Mouse (Mus musculus): ENCODE results near the gene Mecom.

Gene Mecom

DNA sequence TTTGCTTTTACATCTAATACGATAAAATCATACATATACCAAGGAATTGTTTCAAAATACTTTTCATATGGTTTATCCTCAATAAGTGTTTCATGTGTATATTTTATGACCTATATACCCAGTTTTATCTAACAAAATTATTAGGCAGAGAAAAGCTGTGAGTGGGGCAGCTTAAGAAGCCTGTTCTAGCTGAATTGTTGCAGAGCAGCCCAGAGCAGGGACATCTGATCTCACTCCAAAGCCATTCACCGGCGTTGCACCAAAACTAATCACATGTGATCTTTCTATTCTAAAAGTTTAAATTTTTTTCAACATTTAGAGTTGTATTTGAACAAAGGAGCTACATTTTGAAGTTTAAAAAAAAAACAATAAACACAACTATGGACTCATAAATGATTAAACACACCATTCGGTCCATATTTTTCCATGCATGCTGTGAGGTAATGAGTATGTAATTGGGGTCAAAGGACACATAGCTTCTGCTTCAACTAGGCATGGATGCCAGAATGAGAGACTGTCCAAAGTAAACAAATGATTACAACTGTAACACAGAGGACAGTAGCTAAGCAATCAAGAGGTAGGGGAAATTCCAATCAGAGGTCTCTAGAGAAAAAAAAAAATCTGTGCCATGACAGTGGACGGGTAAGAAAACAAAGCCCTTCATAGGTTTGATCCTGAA is 64.7 kb downstream of the Mecom start:
- peak; percentile 34 for DNase-seq (ENCODE audit: low read depth, low spot score)

DNA sequence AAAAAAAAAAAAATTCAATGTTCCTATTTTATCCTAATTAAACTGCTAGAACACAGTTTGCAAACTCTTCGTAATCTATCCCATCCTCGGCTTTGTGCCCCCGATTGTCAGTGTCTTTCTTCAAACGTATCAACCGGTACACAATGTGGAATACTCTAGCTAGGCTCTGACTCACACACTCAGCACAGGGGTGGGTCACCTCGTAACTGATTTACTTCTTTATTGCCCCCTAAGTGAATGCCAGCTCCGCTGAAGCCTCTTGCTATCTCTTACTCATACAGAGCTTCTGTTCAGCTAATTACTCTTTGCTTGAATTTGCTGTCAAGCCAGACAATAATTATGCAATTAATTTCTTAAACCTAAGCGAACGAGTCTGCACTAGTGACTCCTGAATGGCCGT is 66.1 kb downstream of the Mecom start:
- no peak for DNase-seq (ENCODE audit: low read depth, low spot score)

DNA sequence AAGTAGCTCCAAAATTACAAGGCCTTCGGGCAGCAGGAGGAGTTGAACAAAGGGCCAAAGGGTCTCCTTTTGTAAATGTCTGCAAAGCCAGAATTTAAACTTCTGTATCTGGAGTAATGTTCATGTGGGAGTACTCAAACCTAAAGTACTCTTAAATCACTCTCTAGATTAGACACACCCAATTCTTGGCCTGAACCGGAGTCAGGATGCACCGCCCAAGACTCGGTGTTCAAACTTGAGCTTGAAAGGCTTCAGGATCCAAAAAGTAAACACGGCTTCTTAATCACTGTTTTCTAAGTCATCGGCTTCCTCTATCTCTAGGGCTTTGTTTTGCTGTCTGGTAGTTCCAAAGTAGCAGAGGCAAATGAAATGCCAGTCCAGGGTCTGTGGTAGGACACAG is 67.3 kb downstream of the Mecom start:
- no peak for DNase-seq (ENCODE audit: low read depth, low spot score)

DNA sequence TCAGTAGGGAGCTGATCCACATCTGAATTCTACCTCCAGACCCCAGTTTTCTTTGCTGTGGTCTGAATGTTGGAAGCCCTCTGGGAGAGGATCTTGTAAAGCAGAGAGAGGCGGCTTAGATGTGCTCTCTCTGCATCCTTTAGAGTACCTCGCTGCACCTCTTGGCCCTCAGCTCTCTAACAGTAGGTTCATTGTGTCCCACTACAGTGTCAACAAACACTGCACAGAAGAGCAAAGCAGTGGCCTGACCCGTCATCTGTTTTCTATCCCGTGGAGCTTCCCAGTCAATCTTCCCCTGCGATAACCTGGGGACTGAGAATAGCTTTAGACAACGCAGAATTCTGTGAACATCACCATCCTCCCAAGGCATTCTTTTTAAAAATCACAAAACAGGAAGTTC is 69.6 kb downstream of the Mecom start:
- DNase-seq (ENCODE audit: low read depth, low spot score), result peak; percentile 52

DNA sequence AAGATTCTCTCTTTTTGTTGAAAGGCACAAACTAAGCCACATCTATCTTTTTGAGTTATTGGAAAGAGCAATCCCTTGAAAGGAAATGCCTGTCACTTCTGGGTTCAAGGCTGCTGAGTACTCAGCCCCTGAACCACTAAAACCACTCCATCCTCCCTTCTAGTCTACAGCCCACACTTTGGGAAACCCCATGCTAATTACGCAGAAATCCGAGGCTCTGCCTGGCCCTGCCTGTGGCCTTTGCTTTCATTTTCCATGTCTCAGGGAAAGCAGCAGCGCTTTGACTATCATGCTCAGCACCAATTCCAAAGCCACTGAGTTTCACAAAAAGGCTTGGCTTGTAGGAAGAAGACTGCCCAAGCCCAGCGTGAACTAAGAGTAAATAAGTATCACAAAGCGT is 70.8 kb downstream of the Mecom start:
- no peak for DNase-seq (ENCODE audit: low read depth, low spot score)

DNA sequence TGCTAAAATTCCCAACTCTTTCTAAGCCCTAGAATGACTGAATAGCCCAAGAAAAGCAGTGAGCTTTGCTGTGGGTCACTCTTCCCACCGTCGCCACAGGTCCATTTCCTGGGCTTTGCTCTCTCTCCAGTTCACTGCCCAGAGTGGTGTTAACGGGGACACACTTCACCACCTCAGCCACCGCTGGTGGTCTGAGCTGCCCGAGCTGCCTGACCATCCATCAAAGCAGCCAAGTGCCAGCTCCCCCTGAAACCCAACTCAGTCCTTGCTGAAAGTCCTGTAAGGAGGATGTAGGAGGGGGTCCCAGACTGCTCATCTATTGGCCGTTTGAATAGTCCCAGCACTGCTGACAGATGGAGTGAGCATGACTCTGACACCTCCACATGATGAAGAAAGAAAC is 72.2 kb downstream of the Mecom start:
- DNase-seq (ENCODE audit: low read depth, low spot score), result no peak

DNA sequence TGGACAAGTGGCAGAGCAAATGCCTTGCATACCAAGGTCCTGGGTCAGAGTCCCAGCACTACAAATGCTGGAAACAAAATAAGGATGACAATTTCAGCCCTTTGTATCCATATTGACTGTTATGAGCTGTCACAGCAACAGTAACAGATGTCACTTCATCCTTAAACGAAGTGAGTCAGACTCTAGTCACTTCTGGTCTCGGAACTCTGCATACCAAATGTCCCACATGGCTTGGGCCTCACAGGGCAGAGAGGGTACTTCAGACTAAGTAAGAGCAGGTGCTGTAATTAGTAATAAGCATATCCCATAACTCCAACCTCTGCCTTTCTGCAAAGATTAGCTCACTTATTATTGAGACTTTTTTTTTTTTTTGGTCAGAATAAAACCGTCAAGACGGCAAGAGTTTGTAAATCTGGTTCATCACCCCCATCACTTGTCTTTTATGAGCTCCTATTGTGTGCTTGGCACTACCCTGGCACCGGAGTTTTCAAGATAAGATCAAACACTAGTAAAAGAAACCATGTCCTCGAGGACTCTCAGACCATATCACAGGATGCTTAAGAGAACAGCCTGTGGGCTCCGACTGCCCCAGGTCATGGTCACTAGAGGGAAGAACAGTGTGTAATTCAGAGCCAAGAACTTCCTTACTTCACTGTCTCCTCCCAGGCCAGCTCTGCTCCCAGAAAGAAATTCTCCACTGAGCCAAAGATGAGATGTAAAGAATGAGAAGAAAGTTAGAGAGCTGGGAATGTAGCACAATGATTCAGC is 79.6 kb downstream of the Mecom start:
- DNase-seq (ENCODE audit: low read depth, low spot score), result no peak

DNA sequence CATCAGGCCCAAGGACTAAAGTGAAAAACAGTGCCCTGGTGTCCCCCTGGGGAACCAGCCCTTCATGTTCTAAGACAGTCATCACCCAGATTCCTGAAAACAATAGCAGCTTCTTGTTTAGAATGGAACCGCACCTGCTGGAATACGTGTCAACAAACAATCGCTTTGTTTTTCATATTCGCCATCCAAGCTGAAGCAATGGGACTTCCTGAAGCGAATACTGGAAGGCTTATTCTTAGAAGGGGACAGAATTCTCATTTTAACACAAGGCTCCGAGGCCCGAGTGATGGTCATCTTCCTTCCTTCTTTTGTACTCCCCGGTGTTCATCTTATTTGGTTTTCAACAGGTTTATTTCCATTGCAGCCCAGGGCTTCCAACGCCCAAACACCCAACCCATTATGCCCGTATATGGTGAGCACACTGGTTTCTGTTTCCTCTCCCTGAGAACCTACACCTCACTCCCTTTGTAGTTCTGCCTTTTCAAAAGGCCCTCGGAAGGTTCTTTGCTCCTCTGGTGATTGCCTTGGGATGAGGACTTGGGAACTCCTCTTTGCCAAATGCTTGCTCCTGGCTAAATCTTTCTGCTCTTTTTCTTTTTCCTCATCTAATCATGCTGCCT is 81.7 kb downstream of the Mecom start:
- no peak for DNase-seq (ENCODE audit: low read depth, low spot score)

DNA sequence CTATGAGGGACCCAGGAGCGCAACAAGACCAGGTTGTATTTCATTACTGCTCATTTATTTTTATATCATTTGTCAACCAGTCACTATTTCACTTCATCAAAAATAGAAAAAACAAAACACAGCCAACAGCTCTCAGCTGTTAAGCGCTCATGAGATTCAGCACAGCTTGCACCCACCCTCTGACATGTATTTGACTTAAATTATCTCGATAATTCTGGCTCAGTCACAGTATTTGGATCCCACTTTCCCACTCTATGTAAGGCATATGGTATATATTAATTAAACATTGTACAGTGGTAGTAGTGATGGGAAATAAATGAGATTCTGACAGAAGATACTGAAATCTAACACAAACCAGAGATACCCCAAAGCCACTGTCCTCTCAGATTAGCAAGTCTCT is 83.3 kb downstream of the Mecom start:
- no peak for DNase-seq (ENCODE audit: low read depth, low spot score)

DNA sequence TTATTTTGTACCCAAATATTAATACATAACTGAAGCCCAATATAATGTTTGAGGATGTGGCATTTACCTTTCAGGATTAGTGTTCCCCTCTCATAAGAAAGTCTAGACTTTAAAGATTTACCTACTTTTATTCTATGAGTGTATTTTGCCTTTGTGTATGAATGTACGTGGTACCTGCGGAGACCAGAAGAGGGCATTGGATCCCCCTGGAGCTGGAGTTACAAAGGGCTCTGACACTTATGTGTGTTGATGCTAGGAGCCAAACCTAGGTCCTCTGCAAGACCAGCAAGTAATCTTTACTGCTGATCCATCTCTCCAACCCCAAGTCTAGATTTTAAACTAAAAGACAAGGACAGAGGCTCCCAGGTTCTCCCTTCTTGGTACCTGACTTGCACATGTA is 86.0 kb downstream of the Mecom start:
- DNase-seq (ENCODE audit: low read depth, low spot score), result no peak

DNA sequence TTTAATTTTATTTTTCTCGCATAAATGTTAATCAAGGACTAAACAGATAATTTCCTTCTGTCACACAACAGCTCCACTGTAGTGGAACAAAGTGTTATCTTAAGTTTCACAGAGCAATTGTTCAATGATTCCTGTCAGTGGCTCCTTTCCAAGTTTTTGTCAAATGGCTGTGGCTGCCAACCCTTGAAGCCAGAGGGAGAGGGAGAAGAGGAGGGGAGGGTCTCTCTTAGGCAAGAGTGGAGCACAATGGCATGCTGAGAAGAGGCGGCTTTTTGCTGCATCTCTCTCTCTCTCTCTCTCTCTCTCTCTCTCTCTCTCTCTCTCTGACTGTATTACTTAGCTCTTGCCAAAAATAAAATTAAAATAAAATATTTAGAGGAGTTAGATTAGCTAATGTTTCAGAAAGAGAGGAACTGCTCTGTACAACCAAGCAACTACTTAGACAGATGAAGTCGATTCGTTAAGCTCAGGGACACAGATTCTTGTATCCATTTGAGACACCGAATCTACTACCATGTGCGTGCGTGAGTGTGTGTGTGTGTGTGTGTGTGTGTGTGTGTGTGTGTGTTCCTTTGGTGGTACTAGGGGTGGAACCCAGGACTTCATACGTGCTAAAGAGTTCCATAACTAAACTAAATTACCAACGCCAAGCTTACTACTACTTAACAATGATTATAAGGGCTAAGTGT is 86.8 kb downstream of the Mecom start:
- no peak for DNase-seq (ENCODE audit: low read depth, low spot score)

DNA sequence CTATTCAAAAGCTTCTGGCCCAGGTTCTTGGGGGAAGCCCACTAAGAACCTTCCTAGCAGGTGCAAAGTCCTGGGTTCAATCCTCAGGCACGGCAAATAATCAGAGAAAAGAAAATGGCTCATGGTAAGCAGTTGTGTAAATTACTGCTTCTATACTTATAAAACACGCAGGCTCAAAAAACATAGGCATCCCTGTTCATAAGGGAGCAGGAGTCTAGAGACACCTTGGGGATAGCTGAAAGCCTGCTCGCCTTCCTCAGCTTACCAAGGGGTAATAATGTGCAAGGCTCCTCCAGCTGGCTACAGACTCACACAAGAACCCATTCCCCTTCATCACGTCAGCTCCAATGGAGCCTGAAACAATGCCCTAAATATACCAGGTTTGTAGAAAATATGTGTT is 88.2 kb downstream of the Mecom start:
- DNase-seq (ENCODE audit: low read depth, low spot score), result no peak

DNA sequence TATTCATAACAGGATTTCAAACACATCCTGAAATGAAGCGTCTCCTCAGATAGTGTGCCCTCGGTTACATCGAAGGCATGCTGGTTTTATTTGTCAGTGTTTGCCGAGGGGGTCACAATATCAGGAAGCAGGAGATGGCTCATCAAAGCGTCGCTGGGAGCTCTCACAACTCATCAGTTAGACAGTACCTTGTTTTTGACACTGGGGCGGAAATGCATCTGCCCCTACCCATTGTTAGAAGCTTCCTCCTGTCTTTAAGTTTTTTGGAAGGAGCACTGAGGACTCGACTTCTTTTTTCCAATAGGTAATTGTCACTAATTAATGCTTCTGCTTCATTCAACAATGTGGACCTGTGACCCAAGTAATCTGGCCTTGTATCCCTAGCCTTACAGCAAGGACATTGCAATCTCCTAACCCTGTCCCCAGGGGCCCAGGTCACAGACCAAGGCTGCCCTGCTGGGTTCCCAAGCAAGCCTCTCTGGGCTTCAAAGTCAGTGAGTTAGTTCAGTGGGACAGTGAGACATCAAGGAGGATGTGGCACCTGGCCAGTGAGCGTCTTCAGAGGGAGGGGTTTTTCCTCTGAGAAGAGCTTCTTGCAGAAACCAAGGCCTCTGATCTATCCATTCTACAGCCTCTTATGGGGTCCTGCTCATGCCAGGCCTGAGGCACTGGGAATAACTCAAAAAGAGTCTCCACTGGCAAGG is 89.7 kb downstream of the Mecom start:
- DNase-seq (ENCODE audit: low read depth, low spot score), result no peak

DNA sequence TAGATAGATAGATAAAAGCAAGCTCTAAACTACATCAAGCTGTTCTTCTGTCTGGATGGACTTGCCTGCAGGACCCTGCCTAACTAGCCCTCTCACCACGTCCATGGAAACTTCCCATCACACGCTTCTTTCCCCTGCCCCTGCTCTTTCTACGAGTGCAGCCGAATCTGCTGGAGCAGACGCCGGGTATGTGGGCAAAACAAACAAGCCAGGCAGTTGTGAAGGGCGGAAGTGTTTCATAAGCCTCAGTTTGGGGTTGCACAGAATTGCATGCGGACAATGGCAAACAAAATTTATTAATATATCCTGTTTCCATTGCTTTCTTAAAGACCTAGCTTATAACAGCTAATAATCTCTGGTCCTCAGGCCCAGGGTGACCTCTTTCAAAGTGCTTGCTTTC is 91.9 kb downstream of the Mecom start:
- DNase-seq (ENCODE audit: low read depth, low spot score), result no peak

DNA sequence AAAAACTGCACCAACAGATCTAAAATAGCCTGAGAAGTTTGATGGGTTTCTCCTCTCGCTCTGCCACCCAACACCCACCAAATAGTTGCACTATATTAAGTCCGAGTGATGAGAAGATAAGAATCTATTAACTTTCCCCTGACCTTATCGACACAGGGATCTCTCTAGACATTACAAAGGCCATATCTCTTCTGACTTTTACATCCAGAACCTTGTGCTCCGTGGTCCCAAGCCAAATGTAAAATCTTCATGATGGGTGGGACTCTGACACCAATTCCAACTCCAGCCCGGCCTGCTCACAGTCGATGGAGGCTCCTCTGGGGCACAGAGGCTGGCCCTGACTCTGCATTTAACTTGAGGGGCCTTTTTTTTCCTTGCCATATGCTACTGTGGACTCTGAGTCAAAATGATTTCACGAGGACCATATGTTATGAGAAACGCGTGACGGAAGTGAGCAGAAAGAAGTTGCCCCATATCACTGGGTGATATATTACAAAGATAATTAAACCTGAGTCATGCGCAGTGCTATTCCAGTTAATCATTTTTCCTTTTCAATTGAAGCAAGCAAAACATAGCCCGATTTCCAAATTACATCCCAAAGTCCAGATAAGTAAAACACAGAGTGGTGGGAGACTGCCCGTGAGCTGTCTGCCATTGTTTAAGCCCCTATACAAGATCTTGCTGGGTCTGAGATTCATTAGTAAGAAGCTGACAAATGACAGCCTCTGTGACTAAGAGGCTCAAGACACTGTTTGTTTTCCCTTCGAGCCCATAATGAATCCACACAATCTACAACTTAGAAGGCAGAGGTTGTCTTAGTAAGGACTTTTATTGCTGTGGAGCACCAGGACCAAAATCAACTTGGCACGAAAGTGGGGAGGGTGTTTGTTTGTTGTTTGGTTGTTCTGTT is 94.0 kb downstream of the Mecom start:
- no peak for DNase-seq (ENCODE audit: low read depth, low spot score)

DNA sequence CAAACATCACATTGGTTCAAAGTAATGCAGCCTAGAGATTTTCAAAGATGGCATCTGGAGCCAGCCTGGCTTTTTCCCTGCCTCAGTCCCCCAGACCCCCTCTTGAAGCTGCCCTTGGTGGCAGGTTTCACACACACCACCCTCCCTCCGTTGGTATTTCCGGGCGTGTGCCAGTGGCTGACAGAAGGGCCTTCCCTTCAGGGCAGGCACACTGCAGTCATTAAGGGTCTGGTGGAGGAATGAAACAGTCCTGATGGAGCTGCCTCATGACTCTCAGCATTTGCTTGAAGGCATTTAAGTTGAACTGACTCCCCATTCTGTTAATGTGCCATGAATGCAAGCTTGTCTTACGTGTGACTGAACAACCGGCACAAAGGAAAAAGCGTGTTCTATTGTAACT is 94.8 kb downstream of the Mecom start:
- DNase-seq (ENCODE audit: low read depth, low spot score), result no peak

DNA sequence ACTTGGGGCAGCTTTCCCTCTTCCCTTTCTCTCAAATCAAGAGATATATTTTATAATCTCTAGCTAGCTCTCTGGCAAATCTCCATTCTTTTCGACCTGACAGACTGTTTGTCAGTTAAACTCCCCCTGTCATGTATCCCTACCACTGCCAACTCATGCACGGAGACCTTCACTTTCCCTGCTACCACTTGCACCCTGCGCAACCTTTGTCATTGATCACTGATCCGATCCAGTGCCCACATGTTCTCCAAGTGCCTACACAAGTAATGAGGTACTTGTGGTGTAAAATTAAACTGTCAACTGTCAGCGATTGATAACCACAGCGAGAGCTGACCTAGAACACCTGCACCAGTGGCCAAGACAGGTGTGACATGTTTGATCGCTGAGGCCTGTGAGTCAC is 95.3 kb downstream of the Mecom start:
- DNase-seq (ENCODE audit: low read depth, low spot score), result no peak

DNA sequence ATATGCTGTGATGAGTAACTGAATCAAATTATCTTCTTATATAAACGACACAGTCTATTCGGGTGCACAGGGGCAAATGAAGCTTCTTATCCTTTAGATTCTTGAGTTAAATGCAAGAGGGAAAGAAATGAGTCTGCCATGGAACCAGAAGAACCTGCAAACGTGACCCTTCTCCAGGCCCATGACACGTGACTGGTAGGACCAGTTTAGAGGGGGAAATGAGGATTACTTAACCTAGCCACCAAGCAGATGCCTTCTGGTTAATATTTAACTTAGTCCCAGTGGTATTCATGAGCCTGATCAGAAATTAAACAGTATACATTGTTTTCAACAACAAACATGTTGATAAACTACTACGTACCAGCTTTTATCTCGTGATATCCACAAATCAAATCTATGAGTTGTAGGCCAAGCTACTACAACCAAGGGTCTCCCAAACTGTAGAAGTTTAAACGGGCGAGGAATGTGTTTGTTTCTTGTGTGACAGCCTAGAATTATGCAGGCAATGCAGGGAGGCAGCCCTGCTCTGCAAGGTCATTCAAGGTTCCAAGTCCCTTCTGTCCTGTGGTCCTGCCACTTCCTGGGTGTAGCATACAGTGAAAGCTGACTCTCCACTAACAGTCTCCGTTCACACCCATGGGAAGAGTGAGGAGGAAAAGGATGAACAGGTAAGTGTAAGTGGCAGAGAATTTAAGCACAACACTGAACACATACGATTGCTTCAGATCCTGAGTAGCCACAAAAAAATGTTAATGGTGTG is 97.4 kb downstream of the Mecom start:
- no peak for DNase-seq (ENCODE audit: low read depth, low spot score)

DNA sequence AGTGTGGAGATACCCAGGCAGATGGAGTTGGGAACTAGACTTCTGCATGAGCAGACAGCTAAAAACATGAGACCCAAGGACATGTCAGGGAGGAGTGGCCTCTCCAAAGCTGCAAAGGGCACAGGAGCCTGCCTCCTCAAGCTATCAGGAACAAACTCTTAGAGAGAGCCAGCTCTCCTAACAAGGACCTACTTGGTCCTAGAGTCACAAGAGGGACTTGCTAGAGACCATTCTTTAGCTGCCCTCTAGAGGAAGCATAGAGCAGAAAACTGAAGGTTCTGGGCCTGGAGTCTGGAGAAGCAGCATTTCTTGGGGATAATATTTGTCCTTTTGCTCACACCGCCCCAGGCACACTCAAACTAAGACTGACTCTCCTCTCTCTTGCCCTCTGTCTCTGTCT is 99.2 kb downstream of the Mecom start:
- no peak for DNase-seq (ENCODE audit: low read depth, low spot score)

DNA sequence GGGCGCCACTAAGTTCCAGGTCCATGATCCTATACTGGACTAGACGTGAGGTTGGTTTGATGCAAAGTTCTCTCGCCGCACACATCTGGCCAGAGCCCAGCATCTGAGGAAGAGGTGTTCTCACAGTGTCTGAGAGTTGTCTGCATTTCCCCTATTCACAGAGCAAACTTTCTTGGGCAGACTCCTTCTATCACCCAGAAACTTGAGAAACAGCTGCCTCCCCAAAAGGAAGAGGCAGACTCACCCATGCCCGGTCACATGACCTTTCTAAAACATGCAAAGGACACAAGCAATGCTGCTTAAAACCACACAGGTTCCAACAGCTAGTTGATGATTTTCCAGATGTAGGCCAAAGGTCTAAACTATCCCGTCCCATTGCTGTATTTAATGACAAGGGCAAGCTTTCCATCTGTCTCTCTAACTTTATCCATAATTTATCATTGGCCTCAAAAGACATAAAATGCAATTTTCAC is 101.8 kb downstream of the Mecom start:
- no peak for DNase-seq (ENCODE audit: low read depth, low spot score)
